Mouse (Mus musculus): ENCODE measurements around the gene E130308A19Rik. TPM values are rescaled to one million over a fixed set of nuclear protein-coding genes. Genes with fewer than 3 reads are reported as not detected.

E130308A19Rik gene
- polyA plus RNA-seq, 1 experiment from 2014 or later, result 66.4 TPM

DNA sequence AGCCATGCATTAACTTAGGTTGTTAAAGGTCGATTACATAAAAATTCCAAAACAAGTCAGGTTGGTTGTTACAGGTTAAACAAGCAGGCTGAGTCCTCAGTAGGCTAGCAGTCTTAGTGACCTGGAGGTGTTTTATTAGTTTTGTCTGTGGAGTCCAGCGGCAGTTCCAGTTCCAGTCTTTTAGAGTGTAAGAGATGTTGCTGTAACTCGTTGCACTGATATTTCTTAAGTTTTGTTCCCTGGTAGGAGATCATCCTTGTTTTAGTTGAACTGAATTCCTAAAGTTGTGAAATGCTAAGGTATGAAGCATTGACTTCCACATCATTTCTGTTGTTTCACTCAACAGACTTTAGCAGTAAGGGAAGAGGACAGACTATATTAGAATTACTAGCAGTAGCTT is 70.8 kb downstream of the E130308A19Rik start:
- no peak overlapping the region for H3K4me3 ChIP-seq
- H3K9me3 ChIP-seq, result no peaks in the 10 kb centered on the region
- no peak for ATAC-seq (ENCODE audit: low FRiP score, low read depth)
- H3K4me1 ChIP-seq, result peaks cover 3% of the 10 kb centered on the region
- no peaks in the 10 kb centered on the region; the same call in 1 of the 2 replicates for H3K36me3 ChIP-seq
- H3K9ac ChIP-seq, result no peak overlapping the region
- no peaks in the 10 kb centered on the region for H3K27me3 ChIP-seq (replicated peaks)
- WGBS, result 85% methylated on average over 3 of the region's 3 CpGs
- no peak overlapping the region for H3K27ac ChIP-seq
- no peak overlapping the region for H3K4me2 ChIP-seq (replicated peaks)

DNA sequence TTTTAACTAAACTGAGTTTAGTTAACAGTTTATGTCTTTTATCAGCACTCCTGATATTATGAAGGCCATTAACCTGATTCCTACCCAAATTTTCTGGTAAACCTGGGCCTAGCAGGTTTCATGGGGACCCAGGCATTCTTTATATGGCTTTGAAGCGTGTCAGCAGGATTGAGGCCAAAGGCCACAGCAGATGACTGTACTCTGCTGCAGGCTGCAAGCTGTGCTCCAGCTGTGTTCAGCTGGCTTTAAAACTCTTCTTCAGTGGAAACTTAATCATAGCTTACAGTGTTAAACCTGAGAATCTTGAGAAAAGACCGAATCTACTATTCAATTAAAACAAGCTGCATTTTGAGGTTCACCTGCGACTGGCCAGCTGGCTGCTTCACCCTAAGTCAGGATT is 71.9 kb downstream of the E130308A19Rik start:
- Histone ChIP-seq H3K36me3 (no peaks in the 10 kb centered on the region; the same call in 1 of the 2 replicates), H3K9me3 (no peaks in the 10 kb centered on the region), H3K4me3 (no peak overlapping the region), H3K4me1 (peaks cover 6% of the 10 kb centered on the region), H3K9ac (no peak overlapping the region), H3K27ac (no peak overlapping the region), H3K27me3 (replicated peaks) (no peaks in the 10 kb centered on the region), H3K4me2 (replicated peaks) (no peak overlapping the region)
- 62% methylated on average over 3 of the region's 3 CpGs for WGBS
- no peak for ATAC-seq (ENCODE audit: low FRiP score, low read depth)

DNA sequence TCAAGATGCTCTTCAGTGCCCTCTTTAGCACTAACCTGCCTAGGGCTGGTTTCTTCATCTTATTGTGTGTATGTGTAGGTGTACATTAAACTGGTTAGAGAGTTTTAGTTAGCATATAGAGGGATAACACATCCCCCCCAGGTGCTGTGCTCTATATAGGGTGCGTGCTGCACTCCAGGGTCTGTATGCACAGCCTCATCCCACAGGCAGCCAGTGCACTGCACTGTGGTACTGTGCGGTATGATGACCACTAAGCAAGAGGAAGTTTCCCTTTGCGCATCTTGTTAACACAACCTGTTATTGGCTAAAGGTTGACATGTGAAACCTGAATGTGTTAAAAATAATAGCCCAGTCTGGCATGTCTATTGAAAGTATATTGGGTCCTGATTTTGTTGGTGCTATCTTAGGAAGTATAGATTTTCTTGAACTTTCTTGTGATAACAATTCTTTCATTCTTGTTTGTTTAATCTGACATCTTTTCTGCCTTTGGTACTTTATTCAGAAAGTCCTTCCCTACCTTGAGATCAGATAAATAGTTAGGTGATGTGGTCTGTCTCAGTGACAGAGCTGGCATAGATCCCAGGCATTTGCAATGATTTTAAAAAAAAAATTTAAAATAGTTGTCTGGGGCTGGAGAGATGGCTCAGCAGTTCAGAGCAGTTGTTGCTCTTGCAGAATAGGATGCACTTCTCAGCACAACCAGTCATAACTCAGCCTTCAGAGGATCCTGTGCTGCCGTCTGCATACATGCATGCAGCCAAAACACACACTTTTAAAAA is 73.2 kb downstream of the E130308A19Rik start:
- no peaks in the 10 kb centered on the region; the same call in 1 of the 2 replicates for H3K36me3 ChIP-seq
- H3K4me2 ChIP-seq (replicated peaks), result no peak overlapping the region
- H3K9me3 ChIP-seq, result no peaks in the 10 kb centered on the region; the same call in 1 of the 2 replicates
- ATAC-seq (ENCODE audit: low FRiP score, low read depth), result no peak
- 83% methylated on average over 4 of the region's 4 CpGs for WGBS
- peaks cover 6% of the 10 kb centered on the region for H3K4me1 ChIP-seq
- H3K4me3 ChIP-seq, result no peak overlapping the region
- H3K9ac ChIP-seq, result no peak overlapping the region
- H3K27ac ChIP-seq, result no peak overlapping the region
- no peaks in the 10 kb centered on the region for H3K27me3 ChIP-seq (replicated peaks)

DNA sequence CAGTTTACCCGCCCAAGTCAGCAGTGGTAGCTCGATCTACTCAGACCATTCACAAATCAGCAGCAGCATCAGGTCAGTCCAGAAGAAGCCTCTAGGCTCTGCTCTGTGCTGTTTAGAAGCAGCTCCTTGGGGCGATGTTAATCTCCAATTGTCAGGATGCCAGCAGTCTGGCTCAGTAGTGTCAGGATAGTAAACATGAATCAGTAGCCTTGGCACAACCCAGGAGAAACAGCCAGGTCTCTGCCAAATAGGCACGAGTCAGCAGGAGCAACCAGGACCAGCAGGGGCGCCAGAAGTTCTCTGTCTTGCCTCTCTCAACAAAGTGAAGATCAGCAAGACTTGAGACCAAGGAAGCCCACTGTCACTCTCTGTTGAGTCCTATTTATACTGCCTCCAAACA is 83.3 kb downstream of the E130308A19Rik start:
- Histone ChIP-seq H3K27me3 (replicated peaks) (no peaks in the 10 kb centered on the region), H3K36me3 (no peaks in the 10 kb centered on the region), H3K4me2 (replicated peaks) (no peak overlapping the region), H3K27ac (no peak overlapping the region), H3K4me1 (peaks cover 17% of the 10 kb centered on the region), H3K4me3 (no peak overlapping the region), H3K9me3 (no peaks in the 10 kb centered on the region), H3K9ac (no peak overlapping the region)
- no peak for ATAC-seq (ENCODE audit: low FRiP score, low read depth)
- WGBS, result 84% methylated on average over 5 of the region's 5 CpGs

DNA sequence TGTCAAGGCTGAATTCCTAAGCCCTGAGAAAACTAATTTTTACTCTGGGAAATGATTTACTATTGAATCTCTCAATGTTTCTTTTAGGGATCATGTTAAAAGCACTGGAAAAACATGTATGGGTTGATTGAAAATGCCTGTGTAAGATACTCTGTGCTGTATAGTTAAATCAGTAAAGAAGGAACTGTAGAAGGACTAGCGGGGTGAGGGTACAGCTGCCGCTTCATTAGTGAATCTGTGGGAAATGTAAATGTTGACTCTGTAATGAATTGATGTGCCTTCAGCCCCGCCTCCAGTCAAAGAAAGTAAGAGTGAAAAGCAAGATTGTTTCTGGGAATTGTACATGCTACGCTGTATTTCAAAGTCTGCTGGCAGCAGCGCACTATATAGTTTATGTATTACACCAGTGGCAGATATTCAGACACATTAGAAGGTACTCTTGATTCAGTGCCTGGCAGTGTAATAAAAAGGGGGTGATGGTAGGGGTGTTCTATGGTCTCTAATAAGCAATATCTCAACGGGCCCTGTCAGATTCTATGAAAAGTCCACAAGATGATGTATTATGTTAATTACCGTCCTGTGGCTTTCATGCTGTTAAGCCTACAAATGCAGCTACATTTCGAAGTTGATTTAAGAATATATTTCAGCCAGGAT is 84.9 kb downstream of the E130308A19Rik start:
- Histone ChIP-seq H3K9ac (no peak overlapping the region), H3K27ac (no peak overlapping the region), H3K4me2 (replicated peaks) (no peak overlapping the region), H3K27me3 (replicated peaks) (no peaks in the 10 kb centered on the region), H3K9me3 (no peaks in the 10 kb centered on the region), H3K4me1 (peaks cover 30% of the 10 kb centered on the region), H3K36me3 (no peaks in the 10 kb centered on the region), H3K4me3 (no peak overlapping the region)
- peak; percentile 75 for ATAC-seq (ENCODE audit: low FRiP score, low read depth)
- 37% methylated on average over 8 of the region's 8 CpGs for WGBS

DNA sequence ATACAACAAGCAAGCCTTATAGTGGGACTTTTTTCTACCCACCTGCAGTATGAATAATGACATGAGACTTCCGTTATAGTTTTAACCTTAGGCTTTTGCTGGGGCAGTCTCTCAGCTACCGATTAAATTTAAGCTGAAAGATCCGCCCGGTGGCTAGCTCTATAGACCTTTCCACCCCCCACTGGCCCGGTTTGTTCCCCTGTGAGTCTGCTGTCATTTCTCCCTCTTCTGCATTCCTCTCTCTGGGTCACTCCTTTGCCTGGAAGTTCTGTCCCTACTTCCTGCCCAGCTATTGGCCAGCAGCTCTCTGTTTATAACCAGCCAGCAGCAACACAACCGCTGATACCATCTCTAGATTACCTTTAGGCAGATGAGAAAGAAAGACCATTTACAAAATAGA is 86.4 kb downstream of the E130308A19Rik start:
- Histone ChIP-seq H3K9ac (no peak overlapping the region), H3K4me2 (replicated peaks) (no peak overlapping the region), H3K36me3 (no peaks in the 10 kb centered on the region), H3K9me3 (no peaks in the 10 kb centered on the region), H3K4me1 (peaks cover 44% of the 10 kb centered on the region), H3K27ac (no peak overlapping the region), H3K27me3 (replicated peaks) (no peaks in the 10 kb centered on the region), H3K4me3 (no peak overlapping the region)
- ATAC-seq (ENCODE audit: low FRiP score, low read depth), result no peak
- WGBS, result 50% methylated on average over 6 of the region's 6 CpGs

- no peaks in the 10 kb centered on the region for H3K9me3 ChIP-seq
- 46% methylated on average over 2 of the region's 2 CpGs for WGBS
Measured at GRCm38 (mm10) chr4:59712955-59713354, 86.9 kb downstream of the E130308A19Rik start.

DNA sequence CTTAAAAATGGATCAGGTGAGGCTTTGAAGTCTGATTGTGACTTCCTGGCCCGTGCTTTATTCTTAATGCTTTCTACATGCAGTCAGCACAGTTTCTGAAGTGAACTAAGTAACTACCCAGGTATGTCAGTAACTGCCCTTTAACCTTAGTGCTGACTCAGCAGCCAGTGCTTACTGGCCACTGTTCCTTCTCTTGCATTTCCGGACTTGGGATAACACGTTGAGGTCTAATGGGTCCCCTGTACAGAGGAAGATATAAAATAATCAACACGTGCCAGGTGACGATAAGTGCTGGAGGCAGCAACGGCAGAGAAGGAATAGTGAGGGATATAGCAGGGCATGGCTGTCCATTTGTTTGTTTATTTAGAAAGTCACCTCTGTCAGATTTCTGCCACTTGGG is 88.5 kb downstream of the E130308A19Rik start:
- no peak overlapping the region for H3K4me3 ChIP-seq
- H3K9me3 ChIP-seq, result no peaks in the 10 kb centered on the region
- no peaks in the 10 kb centered on the region for H3K36me3 ChIP-seq
- WGBS, result 80% methylated on average over 6 of the region's 6 CpGs
- no peak overlapping the region for H3K27ac ChIP-seq
- H3K4me1 ChIP-seq, result peaks cover 55% of the 10 kb centered on the region
- ATAC-seq (ENCODE audit: low FRiP score, low read depth), result no peak
- H3K9ac ChIP-seq, result no peak overlapping the region
- no peaks in the 10 kb centered on the region for H3K27me3 ChIP-seq (replicated peaks)
- H3K4me2 ChIP-seq (replicated peaks), result no peak overlapping the region

More at GRCm38 (mm10) chr4:59712955-59713354, 86.9 kb downstream of the E130308A19Rik start:
- Histone ChIP-seq H3K9ac (no peak overlapping the region), H3K4me1 (peaks cover 44% of the 10 kb centered on the region), H3K27me3 (replicated peaks) (no peaks in the 10 kb centered on the region), H3K4me2 (replicated peaks) (no peak overlapping the region), H3K4me3 (no peak overlapping the region), H3K36me3 (no peaks in the 10 kb centered on the region), H3K27ac (no peak overlapping the region)
- ATAC-seq (ENCODE audit: low FRiP score, low read depth), result no peak

DNA sequence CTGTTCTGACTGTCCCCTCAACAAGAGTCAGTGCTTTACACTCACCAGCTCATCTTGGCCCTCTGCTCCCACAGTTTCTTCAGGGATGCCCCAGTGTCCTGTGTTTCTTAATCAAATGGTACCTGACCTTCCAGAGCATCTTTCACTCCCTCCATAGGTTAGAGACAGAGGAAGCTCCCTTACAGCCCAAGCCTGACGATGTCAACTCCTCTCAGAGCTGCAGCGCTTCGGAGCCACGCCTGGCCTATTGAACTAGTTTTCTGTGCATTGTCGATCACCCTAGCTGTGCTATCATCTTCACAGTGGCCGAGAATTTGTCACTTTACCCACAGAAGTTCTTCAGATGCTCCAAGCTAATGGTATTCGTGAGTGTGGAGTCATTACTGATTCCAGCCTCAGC is 88.9 kb downstream of the E130308A19Rik start:
- no peak overlapping the region for H3K9ac ChIP-seq
- no peak for ATAC-seq (ENCODE audit: low FRiP score, low read depth)
- peaks cover 59% of the 10 kb centered on the region for H3K4me1 ChIP-seq

DNA sequence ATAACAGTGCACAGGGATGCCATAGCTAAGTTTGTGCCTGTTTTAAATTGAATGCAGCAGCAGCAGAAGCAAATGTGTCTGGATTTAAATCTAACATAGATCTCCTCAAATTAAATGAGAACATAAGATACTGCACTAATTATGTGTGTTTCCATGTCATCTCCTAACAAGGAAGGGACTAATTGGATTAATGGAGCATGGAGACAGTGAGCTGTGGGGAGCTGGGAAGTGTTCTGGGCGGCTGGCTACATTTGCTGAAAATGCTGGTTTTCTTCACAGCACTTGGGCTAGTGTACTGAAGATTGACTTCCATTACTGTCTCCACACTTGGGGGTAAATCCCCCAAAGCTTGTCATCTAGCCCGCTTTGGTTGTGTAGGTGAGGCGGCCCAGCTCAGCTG is 89.5 kb downstream of the E130308A19Rik start:
- Histone ChIP-seq H3K27me3 (replicated peaks) (no peaks in the 10 kb centered on the region), H3K4me3 (no peak overlapping the region), H3K4me1 (peaks cover 62% of the 10 kb centered on the region), H3K9me3 (no peaks in the 10 kb centered on the region), H3K9ac (no peak overlapping the region), H3K4me2 (replicated peaks) (no peak overlapping the region), H3K27ac (no peak overlapping the region), H3K36me3 (peaks cover 10% of the 10 kb centered on the region; the same call in 1 of the 2 replicates)
- 69% methylated on average over 3 of the region's 3 CpGs for WGBS
- no peak for ATAC-seq (ENCODE audit: low FRiP score, low read depth)

More for the DNA sequence above, 88.9 kb downstream of the E130308A19Rik start:
- WGBS, result 68% methylated on average over 7 of the region's 7 CpGs
- H3K4me2 ChIP-seq (replicated peaks), result no peak overlapping the region
- H3K36me3 ChIP-seq, result peaks cover 4% of the 10 kb centered on the region; the same call in 1 of the 2 replicates
- no peaks in the 10 kb centered on the region for H3K9me3 ChIP-seq
- H3K27me3 ChIP-seq (replicated peaks), result no peaks in the 10 kb centered on the region
- no peak overlapping the region for H3K4me3 ChIP-seq
- no peak overlapping the region for H3K27ac ChIP-seq

DNA sequence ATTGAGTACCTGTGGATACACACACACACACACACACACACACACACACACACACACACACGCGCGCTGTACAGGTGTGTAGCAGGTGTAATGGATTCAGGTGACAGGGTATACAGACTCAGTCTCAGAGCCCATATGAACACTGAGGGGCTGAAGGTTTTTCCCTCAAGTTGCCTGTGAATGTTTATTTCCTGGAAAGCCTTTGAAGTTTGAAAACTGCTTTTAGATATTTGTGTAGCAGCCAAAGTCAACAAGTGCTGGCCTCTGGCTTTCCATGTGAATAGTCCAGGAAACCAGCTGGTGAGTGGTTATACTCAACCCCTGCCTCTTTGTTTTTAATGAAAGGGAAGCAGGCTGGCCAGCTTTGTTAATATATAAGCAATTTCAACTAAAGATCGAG is 91.3 kb downstream of the E130308A19Rik start:
- no peak overlapping the region for H3K4me3 ChIP-seq
- no peak overlapping the region for H3K27ac ChIP-seq
- H3K9ac ChIP-seq, result no peak overlapping the region
- H3K9me3 ChIP-seq, result no peaks in the 10 kb centered on the region
- peaks cover 54% of the 10 kb centered on the region for H3K4me1 ChIP-seq
- H3K4me2 ChIP-seq (replicated peaks), result no peak overlapping the region
- H3K36me3 ChIP-seq, result peaks cover 10% of the 10 kb centered on the region; the same call in 1 of the 2 replicates
- WGBS, result 89% methylated on average over 4 of the region's 4 CpGs
- H3K27me3 ChIP-seq (replicated peaks), result no peaks in the 10 kb centered on the region
- no peak for ATAC-seq (ENCODE audit: low FRiP score, low read depth)

DNA sequence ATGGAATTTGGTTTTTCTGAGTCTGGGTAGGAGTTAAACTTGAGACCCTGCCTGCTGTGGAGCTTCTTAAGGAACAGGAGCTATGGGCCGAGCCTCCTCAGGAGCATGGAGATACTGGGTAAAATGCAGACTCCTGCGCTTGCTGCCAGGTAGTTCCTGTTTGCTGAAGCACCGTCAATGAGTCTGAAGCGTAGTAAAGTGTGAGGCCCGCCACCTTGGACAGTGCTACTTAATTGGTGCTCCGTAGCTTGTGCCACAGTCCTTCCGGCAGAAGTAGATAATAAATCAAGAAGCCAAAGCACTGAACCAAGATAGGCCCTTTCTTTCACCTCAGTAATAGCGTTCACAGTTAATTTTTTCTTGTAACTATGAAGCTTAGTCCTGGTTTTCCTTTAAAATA is 92.5 kb downstream of the E130308A19Rik start:
- no peak overlapping the region for H3K9ac ChIP-seq
- peaks cover 10% of the 10 kb centered on the region; the same call in 1 of the 2 replicates for H3K36me3 ChIP-seq
- no peak for ATAC-seq (ENCODE audit: low FRiP score, low read depth)
- H3K9me3 ChIP-seq, result no peaks in the 10 kb centered on the region
- peaks cover 47% of the 10 kb centered on the region for H3K4me1 ChIP-seq
- WGBS, result 39% methylated on average over 8 of the region's 8 CpGs
- H3K27ac ChIP-seq, result no peak overlapping the region
- no peaks in the 10 kb centered on the region for H3K27me3 ChIP-seq (replicated peaks)
- H3K4me2 ChIP-seq (replicated peaks), result no peak overlapping the region
- no peak overlapping the region for H3K4me3 ChIP-seq
